Mouse (Mus musculus): ENCODE measurements around the gene Stk16. TPM values are rescaled to one million over a fixed set of nuclear protein-coding genes. Genes with fewer than 3 reads are reported as not detected.

The Stk16 gene
- polyA plus RNA-seq, 1 experiment, result 140 TPM

DNA sequence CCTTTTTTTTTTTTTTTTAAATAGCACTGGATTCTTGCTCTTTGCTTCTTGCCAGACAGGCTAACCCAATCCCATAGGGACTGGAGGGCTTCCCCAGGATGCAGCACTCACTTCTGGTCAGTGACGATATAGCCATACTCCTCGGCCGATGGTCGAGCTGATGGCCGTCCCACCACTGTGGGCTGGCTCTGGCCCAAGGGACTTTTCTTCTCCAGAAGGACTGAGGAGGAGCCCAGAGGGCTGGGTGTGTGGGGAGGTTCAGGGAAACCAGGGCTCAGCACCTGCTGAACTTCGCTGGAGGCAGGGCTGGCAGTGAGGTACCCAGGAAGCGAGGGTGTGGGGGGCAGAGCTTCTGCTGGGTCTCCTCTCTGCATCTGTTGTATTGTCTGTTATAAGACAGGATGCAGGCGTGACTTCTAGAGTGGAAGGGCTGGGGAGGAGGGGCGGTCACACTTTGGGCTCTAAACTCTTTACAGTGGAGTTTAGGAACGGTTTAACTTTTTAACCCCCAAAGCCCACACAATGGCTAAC lies 44.9 kb downstream of the Stk16 start:
- no peak overlapping the region for H3K4me3 ChIP-seq (replicated peaks; ENCODE audit: extremely low read depth, low read depth, low read length)
- 46% methylated on average over 10 of the region's 10 CpGs for WGBS
- no peak for DNase-seq
- TF ChIP-seq CTCF (IDR thresholded peaks at IDR 0.05; ENCODE audit: insufficient read depth, low read length) (no peak), POLR2A (IDR thresholded peaks at IDR 0.05; ENCODE audit: borderline replicate concordance, extremely low read depth, low read depth, low read length) (no peak)
- H3K4me1 ChIP-seq (ENCODE audit: control insufficient read depth, insufficient read depth, low read length), result peaks cover 2% of the 10 kb centered on the region; the same call in 1 of the 2 replicates

DNA sequence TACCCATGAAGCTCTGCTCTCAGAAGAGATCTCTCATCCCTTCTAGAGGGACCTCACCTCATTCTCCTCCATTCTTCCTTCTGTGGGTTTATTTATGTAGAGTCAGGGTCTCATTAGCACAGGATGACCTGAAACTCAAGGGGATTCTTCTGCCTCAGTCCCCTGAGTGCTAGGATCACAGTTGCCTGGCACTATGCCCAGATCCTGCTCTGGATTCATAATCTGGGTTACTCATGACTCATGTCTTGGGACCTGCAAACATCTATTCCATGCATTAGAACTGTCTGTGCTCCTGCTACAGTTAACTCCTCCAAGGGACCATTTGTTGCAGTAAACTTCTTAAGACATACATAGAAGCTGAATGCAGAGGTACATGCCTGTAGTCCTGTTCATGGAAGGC lies 50.6 kb downstream of the Stk16 start:
- no peak overlapping the region for H3K4me3 ChIP-seq (replicated peaks; ENCODE audit: extremely low read depth, low read depth, low read length)
- no peak for TF ChIP-seq POLR2A (IDR thresholded peaks at IDR 0.05; ENCODE audit: borderline replicate concordance, extremely low read depth, low read depth, low read length)
- no peak for TF ChIP-seq CTCF (IDR thresholded peaks at IDR 0.05; ENCODE audit: insufficient read depth, low read length)
- no peaks in the 10 kb centered on the region for H3K4me1 ChIP-seq (ENCODE audit: control insufficient read depth, insufficient read depth, low read length)
- no peak for DNase-seq

DNA sequence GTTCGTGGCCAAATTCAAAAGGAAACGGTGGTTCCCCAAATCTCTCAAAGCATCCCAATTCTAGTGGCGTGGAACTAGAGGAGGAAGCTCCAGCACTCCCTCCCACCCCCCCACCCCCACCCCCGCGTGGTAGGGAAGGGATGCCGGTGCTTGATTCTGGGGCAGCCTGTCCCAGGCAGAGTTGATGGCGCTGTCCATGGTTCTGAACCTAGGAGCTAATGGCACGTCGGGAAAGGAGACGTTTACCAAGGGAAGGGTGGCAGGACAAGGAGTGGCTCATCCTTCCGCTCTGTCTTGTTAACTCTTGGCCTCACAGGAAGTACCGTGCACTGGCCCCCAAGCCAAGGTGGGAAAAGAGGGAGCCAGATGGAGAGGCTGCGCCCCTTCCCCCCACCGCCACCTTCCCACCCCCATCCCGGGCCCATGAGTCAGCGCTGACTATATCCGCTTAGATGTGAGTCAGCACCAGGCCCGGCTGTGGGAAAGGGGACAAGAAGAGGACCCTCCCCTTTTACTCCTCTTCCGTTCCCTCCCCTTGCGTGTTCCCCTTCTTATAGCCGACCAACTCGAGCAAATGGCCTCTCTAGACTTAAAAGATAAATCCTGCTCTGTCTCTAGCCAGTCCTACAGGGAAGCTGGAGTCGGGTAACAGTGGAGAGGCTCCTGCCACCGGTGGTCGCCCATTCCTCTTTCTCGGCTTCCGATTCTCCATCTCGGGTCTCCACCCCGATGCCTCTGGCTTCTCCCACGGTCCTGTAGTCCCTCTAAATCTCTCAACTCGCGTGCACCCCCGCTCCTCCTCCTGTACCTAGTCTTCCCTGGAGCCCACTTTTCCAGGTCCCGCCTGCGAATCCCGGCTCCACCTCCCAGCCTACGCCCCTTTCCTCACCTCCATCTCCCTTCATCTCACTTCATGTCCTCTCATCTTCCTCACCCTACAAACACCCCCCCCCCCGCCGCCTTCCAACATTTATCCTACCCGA lies 52.6 kb downstream of the Stk16 start:
- H3K4me1 ChIP-seq (ENCODE audit: control insufficient read depth, insufficient read depth, low read length), result no peaks in the 10 kb centered on the region
- peak; percentile 41 for DNase-seq
- 3% methylated on average over 40 of the region's 40 CpGs for WGBS
- H3K4me3 ChIP-seq (replicated peaks; ENCODE audit: extremely low read depth, low read depth, low read length), result no peak overlapping the region
- no peak for TF ChIP-seq CTCF (IDR thresholded peaks at IDR 0.05; ENCODE audit: insufficient read depth, low read length)
- TF ChIP-seq POLR2A (IDR thresholded peaks at IDR 0.05; ENCODE audit: borderline replicate concordance, extremely low read depth, low read depth, low read length), result no peak

DNA sequence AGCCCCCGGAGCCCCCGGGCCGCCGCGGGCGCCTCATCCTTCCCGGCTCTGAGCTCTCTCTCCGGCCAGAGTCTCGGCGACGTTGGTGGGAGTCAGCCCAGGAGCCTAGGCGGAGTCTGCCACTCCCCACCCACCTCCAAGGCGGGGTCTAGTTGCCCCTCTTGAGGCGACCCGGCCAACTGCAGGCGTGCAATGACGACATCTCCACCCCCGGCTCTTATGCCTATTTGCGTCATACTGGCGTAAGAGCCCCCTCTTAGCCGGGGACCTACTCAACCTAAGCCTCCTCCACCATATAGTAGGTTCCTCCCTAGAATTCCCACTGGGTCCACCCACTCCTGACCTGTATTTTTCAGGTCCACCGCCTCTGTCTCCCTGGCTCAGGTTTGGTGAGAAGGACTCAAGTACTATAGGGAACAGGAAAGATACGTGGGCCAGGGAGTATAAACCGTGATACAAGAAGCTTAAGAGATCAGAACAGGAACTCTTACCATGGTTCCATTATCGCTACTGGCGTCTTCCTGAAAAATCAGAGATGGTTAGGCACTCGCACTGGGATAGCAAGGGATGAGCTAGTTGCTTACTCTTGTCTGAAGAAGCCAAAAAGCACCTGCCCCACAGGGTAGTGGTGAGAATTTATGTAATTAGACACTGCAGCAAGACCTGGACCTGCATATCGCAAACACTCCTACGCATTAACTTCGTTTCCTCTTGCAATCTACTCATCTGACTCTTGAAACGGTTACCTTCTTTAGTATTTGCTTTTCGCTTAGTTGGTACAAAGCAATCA lies 53.6 kb downstream of the Stk16 start, which contains the start of gene Ptprn:
Gene Ptprn, minus strand, starts transcription at position 412 of the 790 bp plus-strand sequence.
- Histone ChIP-seq H3K4me1 (ENCODE audit: control insufficient read depth, insufficient read depth, low read length) (no peaks in the 10 kb centered on the region), H3K4me3 (replicated peaks; ENCODE audit: extremely low read depth, low read depth, low read length) (no peak within 1 kb of the TSS)
- 11% methylated on average over 32 of the region's 32 CpGs for WGBS

More for the DNA sequence above, 53.6 kb downstream of the Stk16 start, which contains the start of gene Ptprn:
- no peak for DNase-seq
- TF ChIP-seq POLR2A (IDR thresholded peaks at IDR 0.05; ENCODE audit: borderline replicate concordance, extremely low read depth, low read depth, low read length) (no peak), CTCF (IDR thresholded peaks at IDR 0.05; ENCODE audit: insufficient read depth, low read length) (no peak)

Other genes starting within 250 kb of the Stk16 start
- 1.8 and 2.7 TPM in 2 replicates for gene Nhej1, start 85.6 kb upstream of the Stk16 start, polyA plus RNA-seq (2012; rRNA removed)
- gene Slc23a3, start 76.9 kb upstream of the Stk16 start, polyA plus RNA-seq (2012; rRNA removed), result 1.4 and 2.0 TPM in 2 replicates
- gene Cnppd1, start 68.1 kb upstream of the Stk16 start, polyA plus RNA-seq (2012; rRNA removed), result 57.6 and 64.3 TPM in 2 replicates
- 112 and 123 TPM in 2 replicates for gene Retreg2, start 68.1 kb upstream of the Stk16 start, polyA plus RNA-seq (2012; rRNA removed)
- gene Zfand2b, start 42.2 kb upstream of the Stk16 start, polyA plus RNA-seq (2012; rRNA removed), result 59.4 and 68.0 TPM in 2 replicates
- gene Abcb6, start 30.4 kb upstream of the Stk16 start, polyA plus RNA-seq (2012; rRNA removed), result 14.6 and 18.7 TPM in 2 replicates
- gene Ankzf1, start 18.7 kb upstream of the Stk16 start, polyA plus RNA-seq (2012; rRNA removed), result 15.4 and 20.0 TPM in 2 replicates
- gene Atg9a, start 18.6 kb upstream of the Stk16 start, polyA plus RNA-seq (2012; rRNA removed), result 65.7 and 73.3 TPM in 2 replicates
- gene Glb1l, start within 50 bp of the Stk16 start, polyA plus RNA-seq (2012; rRNA removed), result 8.8 and 15.4 TPM in 2 replicates
- 36.6 and 103 TPM in 2 replicates for gene Tuba4a, start 9.0 kb downstream of the Stk16 start, polyA plus RNA-seq (2012; rRNA removed)
- not detected in 2 replicates for gene A630095N17Rik, start 21.3 kb downstream of the Stk16 start, polyA plus RNA-seq (2012; rRNA removed)
- gene Dnajb2, start 25.6 kb downstream of the Stk16 start, polyA plus RNA-seq (2012; rRNA removed), result 54.5 and 56.1 TPM in 2 replicates
- gene Ptprn, start 53.7 kb downstream of the Stk16 start, polyA plus RNA-seq (2012; rRNA removed), result 2.1 and 2.5 TPM in 2 replicates
- gene Resp18, start 67.6 kb downstream of the Stk16 start, polyA plus RNA-seq (2012; rRNA removed), result 1.2 and 2.5 TPM in 2 replicates
- 104 and 129 TPM in 2 replicates for gene Dnpep, start 107.2 kb downstream of the Stk16 start, polyA plus RNA-seq (2012; rRNA removed)
- gene Des, start 149.5 kb downstream of the Stk16 start, polyA plus RNA-seq (2012; rRNA removed), result 107 and 185 TPM in 2 replicates
- gene Speg, start 164.5 kb downstream of the Stk16 start, polyA plus RNA-seq (2012; rRNA removed), result 31.5 and 35.0 TPM in 2 replicates
- gene Gmppa, start 225.1 kb downstream of the Stk16 start, polyA plus RNA-seq (2012; rRNA removed), result 106 and 125 TPM in 2 replicates
- gene Asic4, start 239.6 kb downstream of the Stk16 start, polyA plus RNA-seq (2012; rRNA removed), result 0.05 TPM in 1 of 2 replicates, not detected in the other